Mouse (Mus musculus) adrenal gland (tissue): Measurements from ENCODE around the gene Ankrd23.
"Not testable (repeated sequence)": the region's sequence is repeated elsewhere in the genome, so short reads cannot be mapped to it uniquely, and the experiment has no call there.

Source experiments
- intact Hi-C: fragments of 180-260 bp; cut with DNase I; formaldehyde crosslinking; loops from one replicate; pipeline ENCODE4 v1.15.1; 2025
- long read RNA-seq, 2 experiments: library from polyadenylated mRNA; unstranded; transcript quantifications; one replicate each; pipeline ENCODE4 v2.0.0; 2020; ENCODE audit warnings: borderline replicate concordance in 1 of 2; ENCODE audit not compliant: insufficient replicate concordance in 1 of 2

Ankrd23 gene
- long read RNA-seq, experiment 1, transcript Ankrd23-202 (9 exons, 2,277 nt), result major isoform, 12 of 16 reads
- long read RNA-seq, experiment 1, partial matches to known transcripts, result 0 of 16 reads
- long read RNA-seq, experiment 1, other reads (novel, unspliced or antisense), result 4 of 16 reads
- long read RNA-seq, experiment 2, transcript Ankrd23-202 (9 exons, 2,277 nt), result major isoform, 9 of 13 reads
- long read RNA-seq, experiment 2, partial matches to known transcripts, result 4 of 13 reads
- long read RNA-seq, experiment 2, other reads (novel, unspliced or antisense), result 0 of 13 reads

DNA sequence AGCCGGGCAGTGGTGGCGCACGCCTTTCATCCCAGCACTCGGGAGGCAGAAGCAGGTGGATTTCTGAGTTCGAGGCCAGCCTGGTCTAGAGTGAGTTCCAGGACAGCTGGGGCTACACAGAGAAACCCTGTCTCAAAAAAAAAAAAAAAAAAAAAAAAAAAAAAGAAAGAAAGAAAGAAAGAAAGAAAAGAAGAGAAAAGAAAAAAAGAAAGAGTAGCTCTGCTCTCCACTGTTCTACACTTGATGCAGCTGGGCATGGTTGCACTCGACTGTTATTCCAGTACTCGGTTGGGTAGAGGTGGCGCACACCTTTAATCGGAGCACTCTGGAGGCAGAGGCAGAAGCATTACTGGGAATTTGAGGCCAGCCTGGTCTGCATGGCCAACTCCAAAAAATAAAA lies at the start of gene Ankrd23:
Gene Ankrd23, minus strand, starts transcription at position 101 of the 400 bp plus-strand sequence.
- intact Hi-C loops, result not testable (repeated sequence)

DNA sequence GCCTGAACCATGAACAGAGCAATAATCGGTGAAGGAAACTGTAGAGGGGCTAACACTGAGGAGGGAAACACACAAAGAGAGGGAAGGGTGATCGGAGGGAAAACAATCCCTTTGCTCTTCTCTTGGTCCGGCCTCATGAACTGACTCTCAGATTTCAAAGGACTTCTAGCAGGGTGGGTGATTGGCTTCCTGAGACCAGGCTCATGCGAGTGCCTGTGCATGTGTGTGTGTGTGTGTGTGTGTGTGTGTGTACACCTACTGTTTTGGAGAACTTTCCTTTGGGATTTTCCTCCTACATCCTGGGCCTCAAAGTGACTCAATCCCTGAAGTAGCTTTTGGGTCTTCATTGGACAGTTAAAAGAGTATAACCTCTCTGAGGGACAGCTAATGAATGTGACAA lies 49.6 kb upstream of the Ankrd23 start:
- intact Hi-C loops, result no loop called here

DNA sequence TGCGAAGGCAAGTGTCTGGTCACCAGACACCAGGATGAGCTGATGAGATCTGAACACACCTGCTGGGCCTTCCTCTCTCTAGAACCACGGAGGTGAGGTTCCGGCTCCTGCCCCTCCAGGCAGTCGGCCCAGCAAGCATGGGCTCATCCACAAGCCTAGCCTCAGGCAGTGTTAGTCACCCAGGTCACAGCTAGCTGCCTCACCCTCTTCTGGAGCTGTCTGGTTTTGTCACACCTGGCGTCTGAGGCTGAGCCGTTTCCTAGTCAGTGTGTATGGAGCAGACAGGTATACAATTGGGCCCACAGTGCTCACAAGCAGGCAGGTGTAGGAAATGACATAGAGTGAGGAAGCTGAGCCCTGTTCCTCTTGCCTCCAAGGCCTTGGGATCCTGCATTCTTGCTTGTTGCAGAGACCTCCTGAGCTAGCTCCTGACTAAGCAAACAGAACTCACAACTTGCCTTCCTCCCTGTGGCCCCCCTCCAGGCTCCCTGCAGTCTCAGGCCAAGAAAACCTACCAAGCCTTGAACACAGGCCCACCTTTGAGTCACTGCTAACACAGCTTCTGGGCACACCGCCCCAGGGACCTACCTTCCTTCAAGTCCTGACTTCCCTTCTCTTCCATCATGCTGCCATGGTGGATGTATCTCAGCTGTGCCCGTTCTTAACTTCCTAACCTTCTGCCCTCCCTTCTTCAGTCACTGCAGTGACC lies 46.9 kb upstream of the Ankrd23 start:
- intact Hi-C loops, result no loop called here

DNA sequence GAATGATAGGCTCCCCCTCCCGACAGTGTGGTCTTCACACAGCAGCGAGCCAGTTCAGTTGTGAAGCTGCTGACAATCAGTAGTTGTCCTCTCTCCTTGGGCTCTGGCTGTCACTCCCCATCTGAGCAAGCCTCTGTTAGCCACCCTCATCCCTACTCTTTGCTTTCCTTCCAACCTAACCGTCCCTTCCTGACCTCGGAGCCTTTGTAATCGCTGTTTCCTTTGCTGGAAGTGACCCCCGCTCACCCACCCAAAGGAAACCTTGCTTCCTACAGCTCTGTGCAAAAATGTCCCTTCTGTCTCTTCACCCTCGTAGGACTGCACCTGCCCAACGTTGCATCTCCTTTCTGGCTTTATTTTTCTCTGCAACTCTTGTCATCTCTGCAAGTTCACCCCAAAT lies 45.5 kb upstream of the Ankrd23 start:
- intact Hi-C loops, result no loop called here

DNA sequence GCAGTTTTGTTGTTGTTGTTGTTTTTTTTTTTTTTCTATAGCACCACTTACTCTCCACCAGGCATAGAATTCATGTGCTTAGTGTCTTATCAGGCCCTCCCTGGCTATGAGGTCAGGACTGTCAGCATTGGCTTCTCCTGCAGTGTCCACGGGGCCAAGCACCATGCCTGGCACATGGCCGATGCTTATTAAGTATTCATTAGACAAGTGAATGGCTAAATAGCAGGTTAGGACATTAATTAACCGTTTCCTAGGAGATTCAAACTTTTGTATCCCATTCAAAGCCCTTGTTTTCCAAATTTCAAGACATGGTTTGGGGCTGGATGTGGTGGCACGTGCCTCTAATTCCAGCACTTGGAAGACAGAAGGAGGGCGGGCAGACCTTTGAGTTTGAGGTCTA lies 44.6 kb upstream of the Ankrd23 start:
- intact Hi-C loops, result no loop called here

- intact Hi-C loops, result no loop called here
These were observed 43.9 kb upstream of the Ankrd23 start for GRCm38 (mm10) chr1:36580384-36581207.

- intact Hi-C loops, result no loop called here
These were observed 43.3 kb upstream of the Ankrd23 start for GRCm38 (mm10) chr1:36579974-36580383.

DNA sequence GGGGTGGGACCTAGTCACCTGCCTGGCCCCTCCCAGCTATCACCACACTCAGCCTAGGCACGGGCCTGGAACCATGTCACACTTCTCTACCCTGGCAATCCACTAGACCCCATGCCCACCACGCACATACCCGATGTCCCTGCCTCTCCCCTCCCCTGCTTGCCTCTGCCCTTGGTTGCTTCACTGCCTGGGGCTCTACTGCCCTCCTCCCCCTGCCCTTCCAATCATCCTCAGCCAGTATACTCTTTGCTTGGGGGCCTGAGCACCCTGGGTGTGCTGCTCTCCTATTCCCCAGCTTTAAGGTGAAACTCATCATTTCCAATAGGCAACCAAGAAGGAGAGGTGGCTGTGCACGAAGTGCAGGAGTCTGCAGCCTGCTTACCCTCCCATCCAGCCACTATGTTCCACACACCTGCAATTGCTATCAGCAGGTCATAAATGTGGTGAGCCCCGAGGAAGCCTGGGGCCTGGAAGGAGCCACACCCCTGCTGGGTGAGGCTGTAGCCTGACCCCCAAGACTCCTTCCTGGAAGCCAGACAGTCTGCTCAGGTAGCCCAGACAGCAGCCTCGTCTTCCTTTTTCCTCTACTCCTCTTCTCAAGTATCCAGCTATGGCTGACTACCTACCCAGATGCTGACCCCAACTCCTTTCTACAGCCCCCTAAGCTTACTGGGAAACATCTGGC lies 40.5 kb upstream of the Ankrd23 start:
- intact Hi-C loops, result no loop called here

DNA sequence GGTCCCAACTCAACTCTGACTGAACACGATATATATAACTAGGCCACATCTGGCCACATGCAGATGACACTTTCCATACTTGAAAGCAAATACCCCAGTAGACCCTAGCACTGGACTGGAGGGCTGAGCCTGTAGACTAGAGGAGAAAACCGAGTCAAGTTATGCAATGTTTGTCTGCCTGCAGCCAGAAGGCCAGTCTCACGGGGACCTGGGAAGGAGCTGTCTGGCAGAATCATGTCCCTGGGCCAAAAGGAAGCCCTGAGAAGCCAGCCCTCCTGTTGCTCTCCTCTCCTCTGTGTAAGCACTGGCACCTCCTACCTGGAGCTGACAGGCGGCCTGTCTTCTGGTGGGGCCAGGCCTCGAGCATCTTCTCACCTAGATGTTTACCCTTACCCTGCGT lies 38.7 kb upstream of the Ankrd23 start:
- intact Hi-C loops, result no loop called here

DNA sequence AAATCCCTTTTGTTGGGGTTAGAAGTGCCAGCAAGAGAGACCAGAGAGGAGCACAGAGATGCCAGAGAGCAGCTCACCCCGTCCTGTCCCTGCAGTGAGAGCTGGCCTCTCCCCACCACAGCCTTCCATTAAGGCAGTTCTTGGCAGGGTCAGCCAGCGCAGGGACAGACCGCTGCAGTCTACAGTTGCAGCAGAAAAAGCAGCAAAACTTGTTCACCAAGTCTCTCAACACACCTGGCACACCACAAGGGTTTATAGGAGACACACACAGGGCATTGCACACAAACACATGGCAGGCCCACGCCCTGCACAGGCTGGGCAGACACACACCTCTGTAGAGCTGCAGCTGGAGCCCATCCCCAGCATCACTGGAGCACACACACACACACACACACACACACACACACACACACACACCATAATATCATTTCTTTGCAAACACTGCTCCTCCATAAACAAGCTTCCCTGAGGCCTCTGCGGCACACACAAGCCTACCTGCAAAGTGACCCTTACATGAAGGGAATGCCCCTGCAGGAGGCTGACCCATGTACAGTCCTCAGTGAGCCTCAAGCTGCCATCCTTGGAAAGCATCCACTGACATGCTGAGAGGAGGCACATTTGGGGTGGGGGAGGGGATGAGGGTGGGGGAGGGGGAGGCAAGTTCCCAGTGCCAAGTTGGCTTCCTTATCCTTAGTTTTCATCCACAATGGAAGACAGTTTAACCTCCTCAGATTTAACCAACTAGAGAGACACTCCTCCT lies 37.7 kb upstream of the Ankrd23 start:
- intact Hi-C loops, result no loop called here

GRCm38 (mm10) chr1:36573524-36573923 lies 36.8 kb upstream of the Ankrd23 start:
- intact Hi-C loops, result no loop called here

DNA sequence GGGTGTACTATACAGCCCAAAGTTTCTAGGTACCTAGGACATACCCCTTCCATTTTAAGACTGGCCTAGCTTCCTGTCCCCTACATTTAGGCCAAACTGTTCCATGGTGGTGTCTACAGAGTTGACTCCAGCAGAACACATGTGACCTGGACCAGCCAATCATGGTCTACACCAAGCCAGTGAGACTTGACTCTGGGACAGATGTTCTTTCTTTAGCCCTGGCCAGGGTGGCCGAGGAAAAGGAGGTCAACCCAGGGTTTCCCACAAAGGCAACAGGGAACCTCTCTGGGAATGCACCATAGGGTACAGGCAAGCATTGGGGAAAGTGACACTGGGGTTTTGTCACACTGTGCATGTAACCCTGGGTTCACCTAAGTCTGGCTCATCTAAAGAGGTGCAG lies 36.0 kb upstream of the Ankrd23 start:
- intact Hi-C loops, result no loop called here

DNA sequence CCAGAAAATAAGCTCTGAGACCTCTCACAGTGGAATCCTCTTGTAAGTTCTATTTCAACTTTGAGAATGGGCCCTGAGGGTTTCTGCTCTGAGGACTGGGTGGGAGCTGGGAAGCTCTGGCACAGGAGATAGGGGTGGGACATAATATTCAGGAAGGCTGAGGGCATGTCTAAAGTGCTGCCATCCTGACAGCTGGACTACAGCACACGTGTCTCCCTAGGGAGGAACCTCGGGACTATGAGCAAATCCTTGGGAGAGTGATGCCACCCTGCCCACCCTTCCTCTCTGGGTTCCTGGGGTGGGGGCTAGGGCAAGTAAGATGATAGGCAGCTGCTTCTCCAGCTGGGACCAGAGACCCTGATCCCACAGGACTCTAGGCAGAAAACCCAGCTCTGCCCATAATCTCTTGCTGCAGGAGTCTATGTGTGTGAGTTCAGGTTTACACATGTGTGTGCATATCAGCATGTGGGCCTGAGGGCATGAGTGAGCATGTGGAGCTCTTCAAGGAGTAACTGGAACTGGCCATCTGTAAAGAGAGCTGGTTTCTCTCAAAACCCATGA lies 35.5 kb upstream of the Ankrd23 start:
- intact Hi-C loops, result no loop called here

DNA sequence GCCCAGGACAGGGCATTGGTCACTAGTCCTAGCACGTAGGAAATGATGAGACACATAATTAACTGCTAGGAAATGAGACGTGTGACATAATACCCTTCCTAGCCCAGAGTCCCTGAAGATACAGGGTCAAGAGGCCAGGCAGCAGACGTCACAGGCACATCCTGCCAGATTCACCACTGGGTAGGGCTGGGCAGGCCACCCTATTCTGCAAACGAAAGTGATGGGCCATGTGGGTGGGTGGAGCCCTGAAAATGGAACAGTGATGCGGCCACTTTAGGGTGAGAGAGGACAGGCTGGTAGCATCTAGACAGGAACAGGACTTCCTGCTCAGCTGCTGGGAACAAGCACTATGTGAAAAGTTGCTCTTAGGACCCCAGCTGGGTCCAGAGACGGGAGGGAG lies 34.9 kb upstream of the Ankrd23 start:
- intact Hi-C loops, result no loop called here

- intact Hi-C loops, result no loop called here
These were observed 33.6 kb upstream of the Ankrd23 start for GRCm38 (mm10) chr1:36570320-36570719.

- intact Hi-C loops, result loop anchor here (5.0 kb wide), 1 partner anchor 48 kb away; no protein-coding TSS in a partner anchor
These were observed 33.1 kb upstream of the Ankrd23 start for GRCm38 (mm10) chr1:36569694-36570276.

- intact Hi-C loops, result loop anchor here (5.0 kb wide), 1 partner anchor 49 kb away; no protein-coding TSS in a partner anchor
These were observed 32.1 kb upstream of the Ankrd23 start for GRCm38 (mm10) chr1:36568776-36569175.

- intact Hi-C loops, result loop anchor here (5.0 kb wide), 1 partner anchor 49 kb away; no protein-coding TSS in a partner anchor
These were observed 31.3 kb upstream of the Ankrd23 start for GRCm38 (mm10) chr1:36567818-36568603.

DNA sequence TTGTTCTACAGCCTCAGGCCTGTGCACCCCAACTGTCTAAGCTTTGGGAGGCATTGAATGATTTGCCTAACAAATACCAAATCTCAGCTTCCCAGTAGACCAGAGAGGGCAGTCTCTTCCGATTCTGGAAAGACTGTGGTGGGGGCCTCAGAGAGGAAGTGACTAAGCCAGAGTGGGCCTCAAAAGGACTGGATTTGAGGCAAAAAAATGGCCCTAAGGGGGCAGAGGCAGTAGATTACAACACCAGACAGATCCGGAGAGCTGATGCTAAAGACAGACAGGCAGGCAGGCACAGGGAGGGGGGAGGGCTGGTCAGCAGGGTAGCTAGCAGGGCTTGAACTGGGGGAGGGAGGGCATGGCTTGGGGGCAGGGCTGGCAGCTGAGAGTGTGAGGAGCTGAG lies 29.7 kb upstream of the Ankrd23 start:
- intact Hi-C loops, result loop anchor here (5.0 kb wide), 1 partner anchor 51 kb away; no protein-coding TSS in a partner anchor
